Mouse (Mus musculus): Measurements from ENCODE around the gene Bcor.

- no peak for TF ChIP-seq GATA1 (IDR thresholded peaks at IDR 0.05; ENCODE audit: borderline replicate concordance, low read length)
- no peak for TF ChIP-seq CTCF (IDR thresholded peaks at IDR 0.05; ENCODE audit: low read depth, low read length)
These were observed 71.7 kb downstream of the Bcor start for GRCm38 (mm10) chrX:12088301-12089026.

Measured in G1E (cell line).